ENCODE assay signal across 18 mouse cellular contexts in the genomic region with DNA sequence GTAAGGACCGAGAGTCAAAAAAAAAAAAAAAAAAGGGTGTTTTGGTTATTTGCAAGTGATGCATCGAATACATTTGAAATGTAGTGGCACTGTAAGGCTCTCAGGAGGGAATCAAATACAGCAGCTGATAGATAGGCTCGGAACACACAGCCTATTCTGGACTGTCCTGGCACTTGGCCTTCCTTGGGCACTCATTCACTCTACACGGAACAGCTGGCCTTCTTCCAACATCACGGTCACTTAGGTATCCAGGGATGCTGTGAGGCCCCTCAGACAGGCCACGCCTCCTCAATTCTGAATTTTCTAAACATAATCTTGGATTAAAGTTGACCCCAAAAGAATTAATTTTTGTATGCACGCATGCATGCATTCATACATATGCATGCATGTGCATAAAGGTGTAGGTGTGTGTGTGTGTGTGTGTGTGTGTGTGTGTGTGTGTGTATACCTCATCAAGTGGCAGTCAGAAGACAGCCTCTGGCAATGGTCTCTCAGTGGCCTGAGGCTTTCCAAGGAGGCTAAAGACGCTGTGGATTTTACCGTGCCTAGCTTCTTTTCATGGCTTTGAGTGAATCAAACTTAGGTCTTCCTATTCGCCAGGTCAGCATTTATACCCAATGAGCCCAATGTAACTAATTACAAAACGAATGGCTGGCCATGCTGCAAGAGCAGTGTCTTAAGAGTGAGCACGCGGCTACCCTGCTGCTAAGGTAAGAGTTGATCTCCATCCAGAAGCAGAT.
DNase-seq lines count a peak whose midpoint lies in the region; ATAC-seq and TF ChIP-seq lines count a peak whose summit lies in the region.
"Had no signal": no experiment of that assay in that cellular context is flagged by ENCODE, and none has a peak within 500 bp of the region (broad histone marks: within the 10 kb centered on the region; RNA-seq: fewer than 3 reads in every experiment).

No protein-coding gene starts in this region.

- no peak for TF ChIP-seq CTCF in midbrain, postnatal 0 days (IDR thresholded peaks at IDR 0.05)

- H3K27ac ChIP-seq in forebrain, embryonic 13.5 days: peak overlapping the region; percentile 11; the same call in 1 of the 2 replicates
- no peak overlapping the region for H3K27ac ChIP-seq in forebrain, embryonic 11.5 days (ENCODE audit: low read depth, low read length)
- no peak overlapping the region for H3K27ac ChIP-seq in intestine, embryonic 14.5 days (ENCODE audit: low read depth)
- no peak overlapping the region for H3K27ac ChIP-seq in intestine, embryonic 16.5 days (ENCODE audit: low read length)
- H3K27ac ChIP-seq in forebrain, embryonic 16.5 days (ENCODE audit: low read length): no peak overlapping the region
- no peak overlapping the region for H3K27ac ChIP-seq in midbrain, postnatal 0 days (ENCODE audit: low read depth, low read length)
- H3K27ac ChIP-seq: embryonic facial prominence, embryonic 13.5 days had no signal

- 38% methylated on average over 13 of the region's 13 CpGs for WGBS in forebrain, embryonic 13.5 days
- WGBS in forebrain, embryonic 11.5 days: 73% methylated on average over 13 of the region's 13 CpGs
- 85% methylated on average over 13 of the region's 13 CpGs for WGBS in intestine, embryonic 14.5 days
- WGBS in intestine, embryonic 16.5 days: 84% methylated on average over 13 of the region's 13 CpGs
- 34% methylated on average over 13 of the region's 13 CpGs for WGBS in forebrain, embryonic 16.5 days
- WGBS in midbrain, postnatal 0 days: 49% methylated on average over 13 of the region's 13 CpGs

- H3K9me3 ChIP-seq in forebrain, embryonic 13.5 days (replicated peaks): no peaks in the 10 kb centered on the region
- no peaks in the 10 kb centered on the region for H3K9me3 ChIP-seq in forebrain, embryonic 11.5 days (ENCODE audit: control insufficient read depth, low read length)
- H3K9me3 ChIP-seq in intestine, embryonic 14.5 days (ENCODE audit: control insufficient read depth, low read length): no peaks in the 10 kb centered on the region
- H3K9me3 ChIP-seq in intestine, embryonic 16.5 days (ENCODE audit: control insufficient read depth, low read length): no peaks in the 10 kb centered on the region
- no peaks in the 10 kb centered on the region for H3K9me3 ChIP-seq in forebrain, embryonic 16.5 days (ENCODE audit: control insufficient read depth, low read length)
- no peaks in the 10 kb centered on the region for H3K9me3 ChIP-seq in midbrain, postnatal 0 days (ENCODE audit: low read length)
- H3K9me3 ChIP-seq: embryonic facial prominence, embryonic 13.5 days; megakaryocyte, embryonic 14.5 days had no signal

- no peak for DNase-seq in forebrain, embryonic 11.5 days (ENCODE audit: low spot score)
- peak; percentile 38 for DNase-seq in intestine, embryonic 14.5 days (ENCODE audit: low spot score)
- peak; percentile 58 for DNase-seq in midbrain, postnatal 0 days (ENCODE audit: low spot score)
- DNase-seq in adrenal gland, adult 8-10 months: no peak
- DNase-seq in urinary bladder, postnatal 4 days (ENCODE audit: low spot score in 2 of 2): no peak
- DNase-seq: adrenal gland, postnatal 25 days; gastrocnemius, postnatal 14 days; kidney, adult 9 months; retina, postnatal 1 day; thymus, postnatal 25 days had no signal

- H3K4me1 ChIP-seq in forebrain, embryonic 13.5 days: peaks cover 32% of the 10 kb centered on the region
- peaks cover 4% of the 10 kb centered on the region; the same call in 1 of the 2 replicates for H3K4me1 ChIP-seq in forebrain, embryonic 11.5 days (replicated peaks; ENCODE audit: control insufficient read depth, insufficient read depth, low read length)
- no peaks in the 10 kb centered on the region for H3K4me1 ChIP-seq in intestine, embryonic 14.5 days (replicated peaks; ENCODE audit: control insufficient read depth, insufficient read depth, low read length)
- no peaks in the 10 kb centered on the region for H3K4me1 ChIP-seq in intestine, embryonic 16.5 days (ENCODE audit: control insufficient read depth, insufficient read depth, low read length)
- H3K4me1 ChIP-seq in forebrain, embryonic 16.5 days (replicated peaks; ENCODE audit: control insufficient read depth, insufficient read depth, low read length): peaks cover 15% of the 10 kb centered on the region
- 0 out of 2 replicates have a peak, but pooled peaks cover 5% of the 10 kb centered on the region for H3K4me1 ChIP-seq in midbrain, postnatal 0 days (ENCODE audit: insufficient read depth, low read length)
- H3K4me1 ChIP-seq: embryonic facial prominence, embryonic 13.5 days had no signal

- ATAC-seq in forebrain, embryonic 13.5 days: peak; percentile 71
- no peak for ATAC-seq in forebrain, embryonic 11.5 days (replicated peaks; ENCODE audit: low FRiP score)
- ATAC-seq in intestine, embryonic 14.5 days (replicated peaks; ENCODE audit: low FRiP score, low TSS enrichment, low read depth): no peak
- no peak for ATAC-seq in intestine, embryonic 16.5 days
- peak; percentile 59 for ATAC-seq in forebrain, embryonic 16.5 days
- ATAC-seq in midbrain, postnatal 0 days (ENCODE audit: low FRiP score): no peak
- ATAC-seq: lung, postnatal 0 days had no signal

- peaks cover 43% of the 10 kb centered on the region for H3K36me3 ChIP-seq in forebrain, embryonic 13.5 days (ENCODE audit: poor library complexity, severe bottlenecking)
- H3K36me3 ChIP-seq in forebrain, embryonic 11.5 days (ENCODE audit: control insufficient read depth, insufficient read depth, low read length): peaks cover 13% of the 10 kb centered on the region
- H3K36me3 ChIP-seq in intestine, embryonic 14.5 days (ENCODE audit: control insufficient read depth, insufficient read depth, low read length): peaks cover 74% of the 10 kb centered on the region
- H3K36me3 ChIP-seq in intestine, embryonic 16.5 days (ENCODE audit: control insufficient read depth, insufficient read depth, low read length): peaks cover 17% of the 10 kb centered on the region; the same call in 1 of the 2 replicates
- peaks cover 24% of the 10 kb centered on the region for H3K36me3 ChIP-seq in forebrain, embryonic 16.5 days (ENCODE audit: control insufficient read depth, insufficient read depth)
- H3K36me3 ChIP-seq in midbrain, postnatal 0 days (ENCODE audit: insufficient read depth, low read length): peaks cover 19% of the 10 kb centered on the region
- H3K36me3 ChIP-seq: G1E had no signal

- H3K4me2 ChIP-seq in forebrain, embryonic 13.5 days: no peak overlapping the region
- H3K4me2 ChIP-seq in forebrain, embryonic 11.5 days (ENCODE audit: low read depth, low read length, severe bottlenecking): no peak overlapping the region
- no peak overlapping the region for H3K4me2 ChIP-seq in intestine, embryonic 14.5 days (ENCODE audit: low read length)
- H3K4me2 ChIP-seq in intestine, embryonic 16.5 days (ENCODE audit: low read depth, low read length): no peak overlapping the region
- no peak overlapping the region for H3K4me2 ChIP-seq in forebrain, embryonic 16.5 days (ENCODE audit: low read length)
- no peak overlapping the region for H3K4me2 ChIP-seq in midbrain, postnatal 0 days (ENCODE audit: low read depth, low read length, poor library complexity, severe bottlenecking)
- H3K4me2 ChIP-seq: embryonic facial prominence, embryonic 13.5 days; liver, embryonic 11.5 days had no signal

- H3K4me3 ChIP-seq in forebrain, embryonic 13.5 days: no peak overlapping the region
- H3K4me3 ChIP-seq in forebrain, embryonic 11.5 days (ENCODE audit: low read depth, low read length): no peak overlapping the region
- H3K4me3 ChIP-seq in intestine, embryonic 14.5 days (ENCODE audit: low read depth, low read length): no peak overlapping the region
- no peak overlapping the region for H3K4me3 ChIP-seq in intestine, embryonic 16.5 days (ENCODE audit: low read length)
- H3K4me3 ChIP-seq in forebrain, embryonic 16.5 days (replicated peaks; ENCODE audit: low read length): no peak overlapping the region
- H3K4me3 ChIP-seq in midbrain, postnatal 0 days (ENCODE audit: low read depth, low read length): no peak overlapping the region
- H3K4me3 ChIP-seq: embryonic facial prominence, embryonic 13.5 days; megakaryocyte, embryonic 14.5 days had no signal

- no peaks in the 10 kb centered on the region for H3K27me3 ChIP-seq in forebrain, embryonic 13.5 days
- H3K27me3 ChIP-seq in forebrain, embryonic 11.5 days (ENCODE audit: control insufficient read depth, insufficient read depth, low read length): no peaks in the 10 kb centered on the region
- H3K27me3 ChIP-seq in intestine, embryonic 14.5 days (replicated peaks; ENCODE audit: control insufficient read depth, insufficient read depth, low read length): no peaks in the 10 kb centered on the region
- H3K27me3 ChIP-seq in intestine, embryonic 16.5 days (replicated peaks; ENCODE audit: control insufficient read depth, insufficient read depth, low read length): no peaks in the 10 kb centered on the region
- H3K27me3 ChIP-seq in forebrain, embryonic 16.5 days (replicated peaks; ENCODE audit: control insufficient read depth, insufficient read depth, low read length): no peaks in the 10 kb centered on the region
- no peaks in the 10 kb centered on the region for H3K27me3 ChIP-seq in midbrain, postnatal 0 days (ENCODE audit: insufficient read depth, low read length)
- H3K27me3 ChIP-seq: embryonic facial prominence, embryonic 13.5 days; megakaryocyte, embryonic 14.5 days had no signal

- no peak overlapping the region for H3K9ac ChIP-seq in forebrain, embryonic 13.5 days
- no peak overlapping the region for H3K9ac ChIP-seq in forebrain, embryonic 11.5 days (ENCODE audit: low read length)
- H3K9ac ChIP-seq in intestine, embryonic 14.5 days (ENCODE audit: low read length): no peak overlapping the region
- no peak overlapping the region for H3K9ac ChIP-seq in intestine, embryonic 16.5 days (ENCODE audit: low read depth, low read length)
- H3K9ac ChIP-seq in forebrain, embryonic 16.5 days (replicated peaks; ENCODE audit: low read depth, low read length): no peak overlapping the region
- no peak overlapping the region for H3K9ac ChIP-seq in midbrain, postnatal 0 days (replicated peaks; ENCODE audit: low read length, poor library complexity, severe bottlenecking)
- H3K9ac ChIP-seq: embryonic facial prominence, embryonic 13.5 days had no signal

Comparison
In these comparisons a context has a peak if more than half of its experiments do, and no peak if none do; other contexts are left out.
1. ATAC-seq: peak in forebrain, embryonic 13.5 days (single experiment) and forebrain, embryonic 16.5 days (single experiment); none in forebrain, embryonic 11.5 days (single experiment), intestine, embryonic 14.5 days (single experiment), intestine, embryonic 16.5 days (single experiment) and midbrain, postnatal 0 days (single experiment).
2. DNase-seq: peak in intestine, embryonic 14.5 days (single experiment) and midbrain, postnatal 0 days (single experiment); none in forebrain, embryonic 11.5 days (single experiment), adrenal gland, adult 8-10 months (single experiment) and urinary bladder, postnatal 4 days (0 of 2).